Mouse (Mus musculus) mesoderm, embryonic 11.5 days (tissue): ENCODE data around the gene Cd300lg.

Experiments
- DNase-seq: peaks from one replicate; pipeline ENCODE4 v3.0.0-alpha.2; 2012; ENCODE audit warnings: low read depth, low spot score

Cd300lg gene

DNA sequence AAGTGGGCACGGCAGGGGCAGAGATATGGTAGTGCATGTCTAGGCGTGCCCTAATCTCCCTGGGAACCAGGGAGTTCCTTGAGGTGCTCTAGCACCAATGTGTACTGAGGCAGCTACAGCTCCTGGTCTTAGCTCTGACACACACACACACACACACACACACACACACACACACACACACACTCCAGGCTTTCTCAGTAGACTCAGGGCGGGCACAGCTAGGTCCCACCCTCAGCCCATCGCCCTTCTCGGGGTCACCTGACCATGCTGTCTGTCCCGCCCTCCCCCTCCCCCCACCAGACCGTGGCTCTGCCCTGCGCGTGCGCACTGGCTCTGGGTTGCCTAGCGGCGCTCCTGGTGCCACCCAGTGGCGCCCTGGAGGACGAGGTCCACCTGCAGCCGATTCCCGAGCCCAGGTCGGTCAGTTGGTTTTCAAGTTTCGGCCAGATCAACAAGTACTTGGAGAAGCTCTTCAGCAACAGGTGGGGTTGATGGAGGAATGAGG, 55.6 kb downstream of the Cd300lg start:
- peak; percentile 95 for DNase-seq

GRCm38 (mm10) chr11:102101219-102101618, 59.9 kb downstream of the Cd300lg start, which contains the start of gene Ppy:
Gene Ppy, minus strand, starts transcription at chr11:102101319.
- DNase-seq: no peak

- peak; percentile 88 for DNase-seq
Measured at GRCm38 (mm10) chr11:102102485-102103258, 61.4 kb downstream of the Cd300lg start.
